Mouse (Mus musculus): Measurements from ENCODE around the gene Gabrd.

DNA sequence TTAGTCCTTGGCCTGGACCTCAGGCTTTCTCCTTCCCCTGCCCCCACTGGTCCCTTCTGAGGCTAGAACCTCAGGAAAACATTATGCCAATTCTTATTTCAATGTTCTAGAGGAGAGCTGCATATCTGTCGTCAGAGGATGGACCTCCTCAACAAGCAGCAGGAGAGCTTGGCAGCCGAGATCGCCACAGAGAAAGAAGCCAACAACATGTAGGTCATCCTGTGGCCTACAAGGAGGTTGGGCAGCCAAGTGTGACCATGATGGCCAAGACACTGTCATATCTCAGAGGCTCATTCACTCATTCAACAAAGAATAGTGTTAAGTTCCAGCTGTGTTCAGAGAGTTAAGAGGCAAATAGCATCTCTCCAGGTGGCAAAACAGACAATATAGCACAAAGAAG lies 22.2 kb upstream of the Gabrd start:
- TF ChIP-seq CTCF (IDR thresholded peaks at IDR 0.05; ENCODE audit: low read depth) (no peak), EP300 (optimal IDR thresholded peaks at IDR 0.05) (no peak)

Data from stomach, postnatal 0 days (tissue).